Mouse (Mus musculus) CD4-positive helper T cell, adult 2 months (primary cell): ENCODE measurements at regions not wholly inside any gene's neighbourhood (a gene's known extent, or its start where the extent isn't known, plus 50 kb on each side); places are given as distances from the start of the nearest gene placed in this dataset.

ENCODE experiments used
- DNase-seq: peaks from one replicate; pipeline ENCODE4 v3.0.0-alpha.2; 2012; ENCODE audit warnings: low read depth, missing footprints, low spot score

- DNase-seq = no peak
Measured at GRCm38 (mm10) chr12:25896543-25896942, 518.5 kb downstream of the Rnf144a start.

- no peak for DNase-seq
Measured at GRCm38 (mm10) chr12:25895691-25896090, 519.4 kb downstream of the Rnf144a start.

- DNase-seq = no peak
Measured at GRCm38 (mm10) chr12:25891391-25892167, 523.5 kb downstream of the Rnf144a start.

DNA sequence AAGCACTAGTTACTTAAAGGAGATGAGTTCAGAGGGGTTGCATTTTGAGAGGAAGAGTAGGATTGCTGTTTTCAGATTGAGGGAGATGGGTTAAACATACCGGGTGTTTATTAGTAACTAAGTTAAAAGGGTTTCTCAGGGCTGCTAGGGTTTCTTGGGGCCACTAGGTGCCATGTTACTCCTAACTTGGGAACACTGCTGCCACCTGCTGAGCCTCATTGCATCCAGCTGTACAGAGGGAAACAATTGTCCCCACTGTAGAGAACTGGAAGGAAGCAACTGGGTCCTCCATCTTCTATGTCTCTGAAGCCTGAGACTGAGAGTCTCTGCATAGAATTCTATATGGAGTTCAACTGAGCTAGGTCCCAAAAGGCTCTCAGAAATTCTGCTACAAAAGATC, 524.3 kb downstream of the Rnf144a start:
- peak; percentile 40 for DNase-seq

- no peak for DNase-seq
Measured at GRCm38 (mm10) chr12:25883771-25884171, 531.3 kb downstream of the Rnf144a start.

DNA sequence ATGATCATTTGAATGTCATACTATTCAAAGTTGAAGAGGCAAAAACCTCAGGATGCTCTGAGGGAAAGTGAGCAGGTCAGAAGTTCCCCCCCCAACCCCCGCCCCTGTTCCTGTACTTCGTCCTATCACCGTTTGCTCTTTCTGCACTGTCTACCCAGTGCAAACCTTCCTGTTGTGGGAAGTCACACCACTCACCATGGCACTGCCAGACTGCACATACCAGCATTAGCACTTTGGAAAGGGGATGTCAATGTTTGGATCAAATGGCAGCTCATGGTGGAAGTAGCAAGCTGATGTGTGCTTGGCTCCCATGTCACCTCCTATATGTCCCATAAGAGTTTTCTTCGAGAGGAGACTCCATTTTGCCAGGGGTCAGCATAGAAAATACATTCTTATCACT, 543.2 kb downstream of the Rnf144a start:
- no peak for DNase-seq

DNA sequence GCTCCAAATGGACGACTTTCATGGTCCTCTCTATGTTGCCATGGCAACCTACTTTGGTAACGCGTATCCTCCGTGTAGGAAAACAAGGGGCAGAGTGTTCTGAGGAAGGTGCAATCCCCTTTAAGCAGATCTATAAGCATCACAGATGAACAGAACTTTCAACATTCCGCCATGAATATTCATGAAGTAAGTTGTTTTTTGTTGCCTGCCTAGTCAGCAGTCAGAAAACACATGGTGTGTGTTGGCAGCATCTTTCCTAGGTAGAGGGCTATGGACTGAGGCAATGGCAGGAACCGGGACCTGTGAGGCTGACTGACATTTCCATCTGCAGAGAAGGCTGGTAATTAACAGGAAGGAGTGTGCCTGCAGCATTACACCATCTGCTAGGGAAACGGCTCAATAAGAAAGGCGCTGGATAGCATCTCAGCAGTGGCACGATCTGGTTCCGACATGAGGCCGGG, 544.0 kb downstream of the Rnf144a start:
- no peak for DNase-seq

GRCm38 (mm10) chr12:25869846-25870245, 545.2 kb downstream of the Rnf144a start:
- DNase-seq = no peak

GRCm38 (mm10) chr12:25865063-25865462, 550.0 kb downstream of the Rnf144a start:
- DNase-seq = no peak

DNA sequence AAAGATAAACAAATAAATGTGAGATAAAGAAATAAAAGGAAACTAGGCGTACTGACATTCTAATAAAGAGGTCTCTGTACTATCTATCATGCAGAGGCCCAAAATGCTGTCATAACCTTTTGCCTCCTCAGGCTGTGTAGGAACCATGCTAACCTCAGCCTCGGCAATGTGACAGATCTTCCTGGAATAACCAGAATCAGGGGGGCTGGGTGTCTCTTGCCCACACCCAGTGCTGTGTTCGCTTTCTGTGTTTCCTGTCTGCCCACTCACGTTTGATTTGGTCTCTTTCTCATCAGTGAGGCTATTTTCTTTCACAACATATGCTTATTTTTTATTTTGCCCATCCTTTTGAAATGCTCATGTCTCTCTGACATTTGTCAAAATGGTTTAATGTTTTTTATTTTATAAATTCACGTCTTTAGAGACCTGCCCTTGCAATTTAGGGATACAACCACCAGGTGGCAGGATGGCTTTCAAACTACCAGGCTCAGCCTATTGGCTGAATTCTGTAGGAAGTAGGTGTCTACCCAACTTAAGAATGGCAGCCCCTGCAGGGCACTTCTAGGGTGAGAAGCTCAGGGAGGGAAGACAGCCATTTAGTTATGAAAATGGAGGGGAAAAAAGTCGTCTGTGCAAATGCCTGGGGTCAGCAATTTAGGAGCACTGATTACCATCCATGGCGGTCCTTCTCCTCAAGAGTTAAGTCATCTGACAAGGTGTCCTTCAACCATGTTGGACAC, 550.8 kb downstream of the Rnf144a start:
- DNase-seq = peak; percentile 76

GRCm38 (mm10) chr12:25861100-25861499, 554.0 kb downstream of the Rnf144a start:
- DNase-seq = no peak

DNA sequence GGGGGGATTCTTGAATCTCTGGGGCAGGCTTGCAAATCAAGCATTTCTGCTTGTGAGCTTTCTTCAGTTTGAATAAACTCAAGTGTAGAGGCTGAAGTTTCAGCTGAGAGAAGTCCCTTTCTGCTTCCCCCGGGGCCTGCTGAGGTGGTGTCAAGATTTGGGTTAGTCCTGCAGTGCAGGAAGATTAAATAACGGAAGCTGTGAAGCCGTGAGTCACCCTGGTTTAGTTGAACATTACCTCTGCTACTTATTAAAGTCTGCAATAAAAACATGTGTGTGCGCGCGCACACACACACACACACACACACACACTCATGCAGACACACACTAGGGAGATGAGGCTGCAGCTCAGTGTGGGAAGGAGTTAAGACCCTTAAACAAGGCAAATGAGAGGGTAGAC, 556.7 kb downstream of the Rnf144a start:
- DNase-seq = no peak

- no peak for DNase-seq
Measured at GRCm38 (mm10) chr12:25830057-25830456, 585.0 kb downstream of the Rnf144a start.

- DNase-seq = no peak
Measured at GRCm38 (mm10) chr12:25827961-25828360, 587.1 kb downstream of the Rnf144a start.

GRCm38 (mm10) chr12:25826928-25827327, 588.1 kb downstream of the Rnf144a start:
- DNase-seq = peak; percentile 10

DNA sequence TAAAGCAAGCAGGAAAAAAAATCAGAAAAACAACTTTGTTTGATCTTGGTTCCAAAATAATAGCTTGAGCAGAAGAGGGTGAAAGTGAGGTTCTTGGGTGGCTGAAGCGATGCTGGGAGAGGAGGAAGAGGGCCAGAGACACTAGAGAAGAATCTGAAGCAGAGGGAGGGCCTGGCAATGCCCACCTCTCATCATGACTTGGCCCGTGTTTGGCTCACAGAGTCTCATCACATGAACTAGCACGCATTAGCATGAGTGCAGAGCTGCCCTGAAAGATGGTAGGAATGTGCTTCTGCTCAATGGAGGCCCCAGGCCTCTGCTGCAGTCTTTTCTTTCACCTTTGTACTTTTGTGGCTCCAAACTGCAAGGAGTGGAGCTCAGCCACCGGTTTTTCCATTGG, 588.6 kb downstream of the Rnf144a start:
- no peak for DNase-seq

- no peak for DNase-seq
Measured at GRCm38 (mm10) chr12:25816248-25816647, 598.8 kb downstream of the Rnf144a start.

GRCm38 (mm10) chr12:25795092-25795491, 620.0 kb downstream of the Rnf144a start:
- no peak for DNase-seq

DNA sequence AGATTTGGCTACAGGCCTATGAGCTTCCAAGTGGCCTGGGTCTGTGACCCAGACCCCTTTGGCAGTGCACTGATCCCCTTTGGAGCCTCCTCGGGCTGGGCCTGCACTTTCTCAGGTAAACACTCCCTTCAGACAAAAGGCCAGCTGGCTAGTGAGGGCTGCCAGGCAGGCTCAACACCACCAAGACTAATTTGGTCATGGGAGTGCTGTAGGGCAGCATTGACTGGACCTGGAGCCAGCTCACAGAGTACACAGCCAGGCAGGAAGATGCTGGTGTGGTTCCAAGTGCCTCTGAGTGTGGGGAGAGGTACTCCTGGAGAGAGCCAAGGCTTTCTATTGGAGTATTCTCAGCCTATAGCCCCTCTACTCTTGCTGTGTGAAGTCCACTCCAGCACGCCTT, 620.5 kb downstream of the Rnf144a start:
- DNase-seq = no peak

GRCm38 (mm10) chr12:25792571-25793075, 622.4 kb downstream of the Rnf144a start:
- no peak for DNase-seq

DNA sequence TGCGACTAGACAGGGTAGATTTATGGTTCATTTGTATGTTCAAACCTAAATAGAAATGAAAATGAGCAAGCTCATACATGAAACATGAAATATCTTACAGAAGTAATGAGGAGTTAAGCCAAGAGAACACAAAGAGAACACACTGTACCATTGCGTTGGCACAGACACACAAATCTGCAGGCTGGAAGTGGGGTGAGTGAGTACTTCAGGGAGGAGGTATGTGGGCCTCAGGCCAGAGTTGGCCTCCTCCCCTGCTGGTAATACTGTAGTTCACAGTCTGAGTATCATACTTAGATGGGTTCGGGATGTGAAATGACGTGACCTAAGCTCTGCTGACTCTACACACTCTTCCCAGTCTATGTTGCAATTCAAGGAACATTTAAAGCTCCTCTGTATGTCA, 624.1 kb downstream of the Rnf144a start:
- no peak for DNase-seq
